Mouse (Mus musculus) G1E (cell line): Measurements from ENCODE around the gene Olfr248. TPM values are rescaled to one million over a fixed set of nuclear protein-coding genes. Genes with fewer than 3 reads are reported as not detected.

Experiments
- ATAC-seq: 2 replicates; pipeline ENCODE4 v1.8.0; 2016; ENCODE audit warnings: mild to moderate bottlenecking; ENCODE audit not compliant: insufficient number of reproducible peaks, poor library complexity, low FRiP score, severe bottlenecking; ENCODE audit errors: extremely low read depth
- DNase-seq: peaks from one replicate; pipeline ENCODE4 v3.0.0; 2012; ENCODE audit warnings: low spot score
- H3K27me3 ChIP-seq: 2 replicates; pipeline ENCODE4 v1.6.1; 2012; ENCODE audit warnings: mild to moderate bottlenecking, low read length, inconsistent platforms; ENCODE audit not compliant: insufficient read depth
- H3K36me3 ChIP-seq: replicated peaks from 2 replicates; pipeline ENCODE3; 2012; ENCODE audit warnings: mild to moderate bottlenecking, inconsistent platforms
- H3K4me1 ChIP-seq: 2 replicates; pipeline ENCODE4 v1.6.1; 2012; ENCODE audit warnings: low read depth, low read length, inconsistent platforms, mixed read lengths; ENCODE audit not compliant: insufficient read depth
- H3K4me3 ChIP-seq: 2 replicates; pipeline ENCODE4 v1.5.1; 2012; ENCODE audit warnings: low read depth, mild to moderate bottlenecking, inconsistent platforms, low read length, moderate library complexity, mixed read lengths
- H3K9me3 ChIP-seq: replicated peaks from 2 replicates; pipeline ENCODE4 v1.6.1; 2012; ENCODE audit warnings: inconsistent platforms
- CTCF ChIP-seq: IDR thresholded peaks from 2 replicates; pipeline ENCODE4 v1.5.1; 2012; ENCODE audit warnings: low read depth, low read length, inconsistent platforms, mixed read lengths
- GATA1 ChIP-seq: IDR thresholded peaks from 2 replicates; pipeline ENCODE4 v1.6.1; 2012; ENCODE audit warnings: borderline replicate concordance, low read length, inconsistent platforms, mixed read lengths
- GATA2 ChIP-seq: IDR thresholded peaks from 2 replicates; pipeline ENCODE4 v1.6.1; 2012; ENCODE audit warnings: low read depth, low read length, inconsistent platforms, borderline replicate concordance
- POLR2AphosphoS5 ChIP-seq: IDR thresholded peaks from 2 replicates; pipeline ENCODE4 v1.6.1; 2012; ENCODE audit warnings: low read depth, low read length, inconsistent platforms; ENCODE audit not compliant: insufficient replicate concordance
- TAL1 ChIP-seq: conservative IDR thresholded peaks from 2 replicates; pipeline ENCODE4 v1.6.1; 2012; ENCODE audit warnings: low read depth, low read length, inconsistent platforms, mixed read lengths
- polyA plus RNA-seq: library from polyadenylated mRNA; stranded (reverse); fragments of >175 nt; gene quantifications from 2 replicates; pipeline ENCODE4 v1.2.3, GENCODE M21; 2012
- total RNA-seq, 2 experiments: library from RNA; stranded (forward) in 1 of 2; stranded (reverse) in 1 of 2; fragments of 200-1000 nt in 1 of 2; fragments of >200 nt in 1 of 2; fragmentation: Nextera tagmentation in 1 of 2; gene quantifications; 2 replicates each; pipeline ENCODE4 v1.2.3; 2014 to 2017

The Olfr248 gene
- total and polyA plus RNA-seq, 3 experiments, result not detected

GRCm38 (mm10) chr1:174426180-174426986 is 35.5 kb downstream of the Olfr248 start:
- TF ChIP-seq GATA1 (no peak), CTCF (no peak), GATA2 (no peak), TAL1 (no peak), POLR2AphosphoS5 (no peak)
- Histone ChIP-seq H3K4me1 (no peaks in the 10 kb centered on the region), H3K36me3 (no peaks in the 10 kb centered on the region), H3K27me3 (no peaks in the 10 kb centered on the region), H3K9me3 (no peaks in the 10 kb centered on the region), H3K4me3 (no peak overlapping the region)
- ATAC-seq (no peak), DNase-seq (no peak)

- no peaks in the 10 kb centered on the region for H3K4me1 ChIP-seq
- no peaks in the 10 kb centered on the region for H3K27me3 ChIP-seq
- no peak for DNase-seq
- TF ChIP-seq GATA1, result no peak
- no peak for TF ChIP-seq POLR2AphosphoS5
- no peak for TF ChIP-seq GATA2
- no peak for TF ChIP-seq TAL1
- no peak for TF ChIP-seq CTCF
- no peaks in the 10 kb centered on the region for H3K9me3 ChIP-seq
- no peaks in the 10 kb centered on the region for H3K36me3 ChIP-seq
- ATAC-seq, result no peak
- H3K4me3 ChIP-seq, result no peak overlapping the region
Observed at GRCm38 (mm10) chr1:174427402-174427801, 36.6 kb downstream of the Olfr248 start.

GRCm38 (mm10) chr1:174428407-174428806 is 37.6 kb downstream of the Olfr248 start:
- Histone ChIP-seq H3K4me1 (no peaks in the 10 kb centered on the region), H3K36me3 (no peaks in the 10 kb centered on the region), H3K27me3 (no peaks in the 10 kb centered on the region), H3K4me3 (no peak overlapping the region), H3K9me3 (no peaks in the 10 kb centered on the region)
- no peak for TF ChIP-seq TAL1
- no peak for TF ChIP-seq POLR2AphosphoS5
- TF ChIP-seq GATA1, result no peak
- no peak for TF ChIP-seq GATA2
- no peak for TF ChIP-seq CTCF
- ATAC-seq (no peak), DNase-seq (no peak)

GRCm38 (mm10) chr1:174434121-174434520 is 43.3 kb downstream of the Olfr248 start:
- H3K27me3 ChIP-seq, result no peaks in the 10 kb centered on the region
- TF ChIP-seq GATA1, result no peak
- TF ChIP-seq GATA2, result no peak
- TF ChIP-seq TAL1, result no peak
- no peak for TF ChIP-seq POLR2AphosphoS5
- TF ChIP-seq CTCF, result no peak
- DNase-seq (no peak), ATAC-seq (no peak)
- H3K36me3 ChIP-seq, result no peaks in the 10 kb centered on the region
- H3K4me3 ChIP-seq, result no peak overlapping the region
- no peaks in the 10 kb centered on the region for H3K9me3 ChIP-seq
- no peaks in the 10 kb centered on the region for H3K4me1 ChIP-seq

Other genes with a start within 250 kb of the Olfr248 start
- not detected in 2 replicates for gene Olfr420, start 235.4 kb upstream of the Olfr248 start, total RNA-seq (2014; fragmentation: Nextera tagmentation)
- 0.06 and 0.11 TPM in 2 replicates for gene Olfr420, start 235.4 kb upstream of the Olfr248 start, total RNA-seq (2017)
- not detected in 2 replicates for gene Olfr420, start 235.4 kb upstream of the Olfr248 start, polyA plus RNA-seq
- gene Spta1, start 218.3 kb upstream of the Olfr248 start, total RNA-seq (2014; fragmentation: Nextera tagmentation), result 66.5 and 113 TPM in 2 replicates
- 66.3 and 77.0 TPM in 2 replicates for gene Spta1, start 218.3 kb upstream of the Olfr248 start, total RNA-seq (2017)
- 2.6 and 3.1 TPM in 2 replicates for gene Spta1, start 218.3 kb upstream of the Olfr248 start, polyA plus RNA-seq
- not detected in 2 replicates for gene Olfr419, start 139.0 kb upstream of the Olfr248 start, total RNA-seq (2014; fragmentation: Nextera tagmentation)
- 0.11 and 0.12 TPM in 2 replicates for gene Olfr419, start 139.0 kb upstream of the Olfr248 start, total RNA-seq (2017)
- not detected in 2 replicates for gene Olfr419, start 139.0 kb upstream of the Olfr248 start, polyA plus RNA-seq
- not detected in 2 replicates for gene Mptx1, start 60.5 kb upstream of the Olfr248 start, total RNA-seq (2014; fragmentation: Nextera tagmentation)
- not detected in 2 replicates for gene Mptx1, start 60.5 kb upstream of the Olfr248 start, total RNA-seq (2017)
- not detected in 2 replicates for gene Mptx1, start 60.5 kb upstream of the Olfr248 start, polyA plus RNA-seq
- gene Olfr417, start 25.9 kb upstream of the Olfr248 start, total RNA-seq (2014; fragmentation: Nextera tagmentation), result not detected in 2 replicates
- gene Olfr417, start 25.9 kb upstream of the Olfr248 start, total RNA-seq (2017), result 0.05 and 0.23 TPM in 2 replicates
- not detected in 2 replicates for gene Olfr417, start 25.9 kb upstream of the Olfr248 start, polyA plus RNA-seq
- gene Olfr414, start 33.0 kb downstream of the Olfr248 start, total RNA-seq (2014; fragmentation: Nextera tagmentation), result not detected in 2 replicates
- gene Olfr414, start 33.0 kb downstream of the Olfr248 start, total RNA-seq (2017), result 0.06 and 0.16 TPM in 2 replicates
- not detected in 2 replicates for gene Olfr414, start 33.0 kb downstream of the Olfr248 start, polyA plus RNA-seq
- gene Olfr220, start 51.0 kb downstream of the Olfr248 start, total RNA-seq (2014; fragmentation: Nextera tagmentation), result not detected in 2 replicates
- 0.27 TPM in 1 of 2 replicates, not detected in the other for gene Olfr220, start 51.0 kb downstream of the Olfr248 start, total RNA-seq (2017)
- not detected in 2 replicates for gene Olfr220, start 51.0 kb downstream of the Olfr248 start, polyA plus RNA-seq
- gene Fmn2, start 110.8 kb downstream of the Olfr248 start, total RNA-seq (2014; fragmentation: Nextera tagmentation), result not detected in 2 replicates
- 0.41 TPM in 1 of 2 replicates, not detected in the other for gene Fmn2, start 110.8 kb downstream of the Olfr248 start, total RNA-seq (2017)
- not detected in 2 replicates for gene Fmn2, start 110.8 kb downstream of the Olfr248 start, polyA plus RNA-seq